Mouse (Mus musculus) testis, adult 2 months (tissue): Measurements from ENCODE around the gene Ush1g.

ENCODE experiments used
- CTCF ChIP-seq: fragments of 200-500 bp; IDR thresholded peaks from 2 replicates; pipeline ENCODE4 v1.5.1; 2012; ENCODE audit warnings: low read depth, mild to moderate bottlenecking, inconsistent platforms, low read length, moderate library complexity; ENCODE audit not compliant: control insufficient read depth, insufficient read depth, insufficient replicate concordance
- POLR2A ChIP-seq: fragments of 200-500 bp; IDR thresholded peaks from 2 replicates; pipeline ENCODE4 v1.6.1; 2012; ENCODE audit warnings: low read depth, mild to moderate bottlenecking, inconsistent platforms, low read length, moderate library complexity; ENCODE audit not compliant: control insufficient read depth

DNA sequence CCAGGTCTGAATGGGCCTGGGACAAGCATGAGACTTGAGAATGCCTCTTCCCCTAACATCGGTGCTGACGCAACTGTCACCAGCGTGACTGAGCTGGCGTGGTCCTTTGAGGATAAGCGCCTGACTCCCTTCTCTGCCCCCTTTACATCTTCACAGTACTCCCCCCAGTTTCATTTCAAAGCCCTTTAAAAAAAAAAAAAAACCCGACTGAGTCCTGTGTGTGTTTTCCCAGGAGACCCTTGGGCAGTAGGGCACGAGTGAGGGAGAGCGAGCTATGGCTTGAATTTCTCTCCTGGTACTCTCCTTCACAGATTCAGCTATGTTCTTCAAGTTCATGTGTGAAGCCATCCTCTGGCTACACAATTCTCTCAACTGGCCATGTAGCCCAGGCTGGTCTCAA lies 23.7 kb downstream of the Ush1g start:
- TF ChIP-seq CTCF (no peak), POLR2A (no peak)
